Mouse (Mus musculus): ENCODE measurements around the gene Cela3a. TPM values are rescaled to one million over a fixed set of nuclear protein-coding genes. Genes with fewer than 3 reads are reported as not detected.

The Cela3a gene
- polyA plus RNA-seq, 1 experiment from 2014 or later = not detected

DNA sequence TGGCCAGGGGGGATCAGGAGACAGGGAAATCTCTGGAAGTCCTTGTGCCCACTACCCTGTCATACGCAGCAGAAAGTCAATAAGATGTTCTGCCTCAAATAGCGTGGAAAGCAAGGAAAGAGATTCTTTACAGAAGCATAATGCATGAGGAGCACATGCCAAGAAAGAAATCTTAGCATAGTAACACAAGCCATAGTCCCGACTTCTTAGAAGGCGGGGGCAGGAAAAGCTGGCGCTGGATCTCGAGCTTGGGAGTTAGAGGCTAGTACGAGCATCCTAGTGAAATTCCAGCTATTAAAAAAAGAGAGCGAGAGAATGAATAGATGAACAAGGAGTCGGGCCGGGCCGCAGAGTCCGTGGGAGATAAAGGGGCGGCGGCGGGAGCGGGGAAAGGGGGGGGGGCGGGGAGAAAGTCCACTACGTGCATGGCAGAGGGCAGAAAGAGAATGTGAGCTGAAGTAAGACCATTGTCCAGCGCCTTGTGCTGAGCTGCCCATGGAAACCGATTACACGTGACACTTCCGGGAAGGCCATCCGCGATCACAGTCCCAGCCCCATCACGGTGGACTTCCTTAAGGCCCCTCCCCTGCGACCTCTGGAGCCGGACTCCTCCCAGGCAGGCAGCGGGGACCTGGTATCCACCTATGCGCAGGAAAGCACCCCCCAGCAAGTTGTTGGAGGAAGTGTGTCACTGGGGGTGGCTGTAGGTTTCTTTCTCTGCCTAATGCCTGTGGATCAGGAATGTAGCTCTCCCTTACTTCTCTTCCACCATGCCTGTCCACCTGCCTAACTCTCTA is 39.4 kb downstream of the Cela3a start:
- no peak for ATAC-seq (ENCODE audit: low FRiP score, low TSS enrichment)
- H3K9ac ChIP-seq (replicated peaks; ENCODE audit: low read length) = peak overlapping the region; percentile 40
- DNase-seq = peak; percentile 55
- 9% methylated on average over 28 of the region's 29 CpGs for WGBS
- H3K36me3 ChIP-seq (ENCODE audit: control insufficient read depth, insufficient read depth, low read length) = no peaks in the 10 kb centered on the region
- H3K27ac ChIP-seq (replicated peaks; ENCODE audit: low read depth, low read length) = no peak overlapping the region
- H3K4me3 ChIP-seq (replicated peaks; ENCODE audit: low read depth, low read length) = peak overlapping the region; percentile 24
- H3K27me3 ChIP-seq (ENCODE audit: control insufficient read depth, insufficient read depth, low read length) = no peaks in the 10 kb centered on the region
- H3K4me2 ChIP-seq (ENCODE audit: low read length) = peak overlapping the region; percentile 60
- peaks cover 4% of the 10 kb centered on the region; the same call in 1 of the 2 replicates for H3K4me1 ChIP-seq (ENCODE audit: control insufficient read depth, insufficient read depth, low read length)
- H3K9me3 ChIP-seq (ENCODE audit: control insufficient read depth, low read length) = no peaks in the 10 kb centered on the region

DNA sequence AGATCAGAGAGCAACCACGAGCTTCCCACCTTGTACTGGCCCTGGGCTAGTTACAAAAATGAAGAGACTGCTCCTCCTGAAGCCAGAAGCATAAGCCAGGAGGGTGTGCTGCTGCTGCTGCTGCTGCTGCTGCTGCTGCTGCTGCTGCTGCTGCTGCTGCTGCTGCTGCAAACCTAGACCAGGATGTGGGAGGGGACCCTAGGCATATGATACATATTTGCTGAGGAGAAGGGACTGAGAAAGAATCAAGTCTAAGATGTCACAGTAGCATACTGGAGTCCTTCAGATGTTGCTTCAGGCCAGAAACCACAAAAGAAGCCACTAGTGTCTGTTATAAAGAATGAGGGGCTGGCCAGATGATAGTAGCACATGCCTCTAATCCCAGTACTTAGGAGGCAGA is 41.4 kb downstream of the Cela3a start:
- Histone ChIP-seq H3K9ac (replicated peaks; ENCODE audit: low read length) (no peak overlapping the region), H3K4me1 (ENCODE audit: control insufficient read depth, insufficient read depth, low read length) (peaks cover 4% of the 10 kb centered on the region; the same call in 1 of the 2 replicates), H3K27ac (replicated peaks; ENCODE audit: low read depth, low read length) (no peak overlapping the region), H3K36me3 (ENCODE audit: control insufficient read depth, insufficient read depth, low read length) (no peaks in the 10 kb centered on the region), H3K4me3 (replicated peaks; ENCODE audit: low read depth, low read length) (no peak overlapping the region), H3K9me3 (ENCODE audit: control insufficient read depth, low read length) (no peaks in the 10 kb centered on the region), H3K4me2 (ENCODE audit: low read length) (no peak overlapping the region), H3K27me3 (ENCODE audit: control insufficient read depth, insufficient read depth, low read length) (no peaks in the 10 kb centered on the region)
- DNase-seq = no peak
- 12% methylated on average over 1 of the region's 1 CpGs for WGBS
- no peak for ATAC-seq (ENCODE audit: low FRiP score, low TSS enrichment)

DNA sequence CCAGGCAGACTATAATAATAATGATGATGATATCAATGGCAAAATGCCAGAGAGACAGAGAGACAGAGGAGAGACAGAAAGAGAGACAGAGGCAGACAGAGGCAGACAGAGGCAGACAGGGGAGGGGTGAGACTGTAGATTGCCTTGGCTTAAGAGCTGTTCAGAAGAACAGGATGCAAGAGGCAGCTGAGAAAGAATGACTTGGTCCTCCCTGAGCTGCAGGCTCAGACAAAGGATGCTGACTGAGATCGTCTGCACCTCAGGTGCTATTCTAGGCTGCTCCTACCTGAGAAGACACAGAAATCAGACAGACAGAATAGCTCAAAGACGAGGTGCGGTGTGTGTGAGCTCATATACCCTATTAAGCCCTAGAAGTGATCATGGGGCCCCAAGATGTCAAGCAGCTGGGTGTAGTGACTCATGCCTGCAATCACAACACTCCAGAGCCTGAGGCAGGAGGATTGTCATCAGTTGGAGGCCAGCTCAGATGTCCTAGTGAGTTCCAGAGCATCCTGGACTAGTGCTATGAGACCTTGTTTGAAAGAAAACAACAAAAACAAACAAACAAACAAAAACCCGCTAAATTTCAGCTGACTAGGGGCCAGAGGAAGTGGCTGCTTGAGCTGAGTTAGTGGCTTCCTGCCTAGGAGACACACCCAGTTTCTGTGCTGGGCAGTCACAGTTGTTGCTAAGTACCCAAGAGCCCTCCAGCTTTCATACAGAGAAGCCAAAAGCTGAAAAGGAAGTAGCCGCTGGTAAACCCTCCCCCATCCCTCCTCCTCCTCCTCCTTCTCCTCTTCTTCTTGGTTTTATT is 42.1 kb downstream of the Cela3a start:
- DNase-seq = peak; percentile 29
- no peak overlapping the region for H3K9ac ChIP-seq (replicated peaks; ENCODE audit: low read length)
- ATAC-seq (ENCODE audit: low FRiP score, low TSS enrichment) = no peak
- H3K27me3 ChIP-seq (ENCODE audit: control insufficient read depth, insufficient read depth, low read length) = no peaks in the 10 kb centered on the region
- H3K36me3 ChIP-seq (ENCODE audit: control insufficient read depth, insufficient read depth, low read length) = no peaks in the 10 kb centered on the region
- H3K4me3 ChIP-seq (replicated peaks; ENCODE audit: low read depth, low read length) = no peak overlapping the region
- H3K9me3 ChIP-seq (ENCODE audit: control insufficient read depth, low read length) = no peaks in the 10 kb centered on the region
- H3K4me1 ChIP-seq (ENCODE audit: control insufficient read depth, insufficient read depth, low read length) = peaks cover 4% of the 10 kb centered on the region; the same call in 1 of the 2 replicates
- H3K4me2 ChIP-seq (ENCODE audit: low read length) = no peak overlapping the region
- no peak overlapping the region for H3K27ac ChIP-seq (replicated peaks; ENCODE audit: low read depth, low read length)
- WGBS = 48% methylated on average over 5 of the region's 5 CpGs

DNA sequence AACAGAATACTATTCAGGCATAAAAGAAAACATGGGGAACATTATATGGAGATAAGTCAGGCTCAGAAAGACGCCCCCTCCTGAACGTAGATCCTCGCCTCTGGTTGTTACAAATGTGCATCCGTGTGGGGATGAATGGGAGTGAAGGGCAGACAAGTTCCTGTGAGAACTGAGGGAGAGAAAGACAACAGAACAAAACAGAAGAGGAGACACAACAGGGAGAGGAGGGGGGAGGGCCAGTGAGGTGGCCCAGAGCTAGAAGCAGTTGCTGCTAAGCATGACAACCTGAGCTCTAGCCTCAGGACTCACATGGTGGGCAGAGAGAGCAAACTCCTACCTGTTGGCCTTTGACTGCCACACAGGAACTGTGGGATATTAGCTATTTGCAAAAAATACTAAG is 43.5 kb downstream of the Cela3a start:
- Histone ChIP-seq H3K9me3 (ENCODE audit: control insufficient read depth, low read length) (no peaks in the 10 kb centered on the region), H3K4me2 (ENCODE audit: low read length) (no peak overlapping the region), H3K36me3 (ENCODE audit: control insufficient read depth, insufficient read depth, low read length) (no peaks in the 10 kb centered on the region), H3K4me1 (ENCODE audit: control insufficient read depth, insufficient read depth, low read length) (peaks cover 4% of the 10 kb centered on the region; the same call in 1 of the 2 replicates), H3K9ac (replicated peaks; ENCODE audit: low read length) (no peak overlapping the region), H3K4me3 (replicated peaks; ENCODE audit: low read depth, low read length) (no peak overlapping the region), H3K27me3 (ENCODE audit: control insufficient read depth, insufficient read depth, low read length) (no peaks in the 10 kb centered on the region), H3K27ac (replicated peaks; ENCODE audit: low read depth, low read length) (no peak overlapping the region)
- ATAC-seq (ENCODE audit: low FRiP score, low TSS enrichment) (no peak), DNase-seq (no peak)
- WGBS = 83% methylated on average over 4 of the region's 4 CpGs

DNA sequence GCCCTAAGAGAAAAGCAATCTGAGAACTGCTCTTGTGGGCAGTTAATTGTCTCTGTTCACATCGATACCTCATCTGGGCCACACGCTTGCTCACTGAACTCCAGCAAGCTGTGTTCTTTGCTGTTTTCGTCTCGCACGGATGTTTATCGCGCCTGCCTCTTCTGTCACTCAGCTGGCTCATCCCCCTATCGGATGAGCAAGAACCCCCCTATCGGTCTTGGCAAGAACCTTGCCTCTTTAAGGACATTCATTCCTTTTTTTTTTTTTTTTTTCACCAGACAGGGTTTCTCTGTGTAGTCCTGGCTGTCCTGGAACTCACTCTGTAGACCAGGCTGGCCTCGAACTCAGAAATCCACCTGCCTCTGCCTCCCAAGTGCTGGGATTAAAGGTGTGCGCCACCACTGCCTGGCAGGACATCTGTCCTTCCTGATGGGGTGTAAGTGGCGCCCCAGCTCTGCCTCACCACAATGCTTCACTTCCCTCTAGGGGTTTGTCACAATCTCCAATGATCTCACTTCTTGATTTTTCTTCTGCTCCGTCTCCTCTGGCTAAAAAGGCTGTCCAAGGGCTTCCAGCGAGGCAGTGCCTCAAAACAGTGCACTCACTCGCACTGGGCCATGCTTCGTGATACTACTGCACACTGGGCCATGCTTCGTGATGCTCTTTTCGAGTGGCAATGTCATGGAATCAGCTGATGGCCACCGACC is 44.1 kb downstream of the Cela3a start:
- H3K4me3 ChIP-seq (replicated peaks; ENCODE audit: low read depth, low read length) = no peak overlapping the region

DNA sequence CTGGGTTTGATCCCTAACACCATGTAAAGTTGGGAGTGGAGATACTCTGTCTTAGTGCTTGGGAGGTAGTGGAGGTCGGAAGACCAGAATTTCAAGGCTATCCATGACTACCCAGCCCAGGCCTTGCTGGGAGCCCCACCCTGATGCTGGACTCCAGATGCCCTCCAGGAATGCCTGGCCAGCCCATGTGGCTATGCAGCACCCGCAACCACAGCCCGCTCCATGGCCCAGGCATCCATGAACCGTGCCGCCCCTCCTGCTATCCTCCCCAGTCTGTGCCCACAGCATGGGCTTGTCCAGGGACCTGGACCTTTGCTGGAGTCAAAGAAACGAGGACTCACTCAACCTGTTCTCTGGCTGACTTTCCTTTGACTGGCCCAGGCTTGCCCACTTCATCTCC is 44.8 kb downstream of the Cela3a start:
- no peak overlapping the region for H3K9ac ChIP-seq (replicated peaks; ENCODE audit: low read length)
- no peaks in the 10 kb centered on the region for H3K27me3 ChIP-seq (ENCODE audit: control insufficient read depth, insufficient read depth, low read length)
- H3K4me1 ChIP-seq (ENCODE audit: control insufficient read depth, insufficient read depth, low read length) = no peaks in the 10 kb centered on the region
- no peak overlapping the region for H3K27ac ChIP-seq (replicated peaks; ENCODE audit: low read depth, low read length)
- H3K36me3 ChIP-seq (ENCODE audit: control insufficient read depth, insufficient read depth, low read length) = no peaks in the 10 kb centered on the region
- WGBS = 91% methylated on average over 6 of the region's 6 CpGs
- H3K4me3 ChIP-seq (replicated peaks; ENCODE audit: low read depth, low read length) = no peak overlapping the region
- DNase-seq (no peak), ATAC-seq (ENCODE audit: low FRiP score, low TSS enrichment) (no peak)
- H3K9me3 ChIP-seq (ENCODE audit: control insufficient read depth, low read length) = no peaks in the 10 kb centered on the region
- H3K4me2 ChIP-seq (ENCODE audit: low read length) = no peak overlapping the region

More for the DNA sequence above, 44.1 kb downstream of the Cela3a start:
- no peaks in the 10 kb centered on the region for H3K27me3 ChIP-seq (ENCODE audit: control insufficient read depth, insufficient read depth, low read length)
- no peak overlapping the region for H3K27ac ChIP-seq (replicated peaks; ENCODE audit: low read depth, low read length)
- WGBS = 87% methylated on average over 19 of the region's 19 CpGs
- peaks cover 3% of the 10 kb centered on the region; the same call in 1 of the 2 replicates for H3K4me1 ChIP-seq (ENCODE audit: control insufficient read depth, insufficient read depth, low read length)
- ATAC-seq (ENCODE audit: low FRiP score, low TSS enrichment) = no peak
- H3K36me3 ChIP-seq (ENCODE audit: control insufficient read depth, insufficient read depth, low read length) = no peaks in the 10 kb centered on the region
- no peak overlapping the region for H3K9ac ChIP-seq (replicated peaks; ENCODE audit: low read length)
- no peaks in the 10 kb centered on the region for H3K9me3 ChIP-seq (ENCODE audit: control insufficient read depth, low read length)
- DNase-seq = no peak
- H3K4me2 ChIP-seq (ENCODE audit: low read length) = no peak overlapping the region

DNA sequence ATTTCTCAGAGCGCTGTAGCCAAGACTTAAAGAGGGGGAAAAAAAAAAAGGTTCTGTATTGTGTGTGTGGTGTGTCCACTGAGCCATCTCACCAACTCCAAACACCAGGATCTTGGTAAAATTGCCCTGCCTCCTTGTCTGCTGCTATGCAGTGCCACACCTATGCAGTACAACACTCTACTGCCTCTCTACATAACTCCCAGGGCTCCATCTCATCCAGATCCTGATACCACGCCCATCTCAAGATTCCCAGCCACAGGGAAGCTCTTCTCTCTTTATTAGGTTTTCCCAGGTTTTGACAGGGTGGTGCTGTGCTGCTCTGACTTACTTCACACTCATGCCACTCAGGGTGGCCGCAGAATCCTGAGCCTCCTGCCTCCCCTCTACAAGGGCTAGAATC is 48.6 kb downstream of the Cela3a start:
- 71% methylated on average over 3 of the region's 3 CpGs for WGBS
- Histone ChIP-seq H3K4me1 (ENCODE audit: control insufficient read depth, insufficient read depth, low read length) (peaks cover 2% of the 10 kb centered on the region; the same call in 1 of the 2 replicates), H3K36me3 (ENCODE audit: control insufficient read depth, insufficient read depth, low read length) (no peaks in the 10 kb centered on the region), H3K9ac (replicated peaks; ENCODE audit: low read length) (no peak overlapping the region), H3K27me3 (ENCODE audit: control insufficient read depth, insufficient read depth, low read length) (no peaks in the 10 kb centered on the region), H3K4me3 (replicated peaks; ENCODE audit: low read depth, low read length) (no peak overlapping the region), H3K9me3 (ENCODE audit: control insufficient read depth, low read length) (no peaks in the 10 kb centered on the region), H3K27ac (replicated peaks; ENCODE audit: low read depth, low read length) (no peak overlapping the region), H3K4me2 (ENCODE audit: low read length) (no peak overlapping the region)
- ATAC-seq (ENCODE audit: low FRiP score, low TSS enrichment) (no peak), DNase-seq (no peak)

DNA sequence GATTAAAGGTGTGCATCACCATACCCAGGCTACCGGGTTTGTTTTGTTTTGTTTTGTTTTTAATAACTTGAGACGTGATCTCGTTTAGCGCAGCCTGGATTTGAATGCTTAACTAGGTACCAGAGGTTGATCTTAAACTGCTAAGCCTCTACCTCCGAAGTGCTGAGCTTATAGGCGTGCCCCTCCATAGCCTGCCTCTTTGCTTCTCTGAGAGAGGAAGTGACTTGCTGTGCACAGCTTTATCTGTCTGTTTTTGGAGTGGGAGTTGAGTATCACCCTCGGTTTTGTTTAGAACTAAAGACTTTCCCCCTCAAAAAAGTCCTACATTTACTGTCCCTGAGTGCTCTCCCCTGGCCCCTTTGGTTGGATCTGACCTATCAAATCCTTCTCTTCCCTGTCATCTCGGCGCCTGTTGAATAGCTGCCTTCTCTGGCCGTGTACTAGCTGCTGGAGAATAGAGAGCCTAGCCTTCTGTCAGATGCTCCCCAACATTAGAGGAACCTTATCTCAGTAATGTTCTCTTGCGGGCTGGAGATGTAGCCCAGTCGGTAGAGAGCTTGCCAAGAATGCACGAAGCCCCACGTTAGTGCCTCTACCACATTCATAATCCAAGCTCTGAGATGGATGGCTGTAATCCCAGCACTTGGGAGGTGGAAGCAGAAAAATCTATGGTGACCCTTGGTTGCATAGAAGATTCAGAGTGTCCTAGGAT is 51.1 kb downstream of the Cela3a start:
- no peak overlapping the region for H3K9ac ChIP-seq (replicated peaks; ENCODE audit: low read length)
- H3K27ac ChIP-seq (replicated peaks; ENCODE audit: low read depth, low read length) = no peak overlapping the region
- H3K27me3 ChIP-seq (ENCODE audit: control insufficient read depth, insufficient read depth, low read length) = no peaks in the 10 kb centered on the region
- ATAC-seq (ENCODE audit: low FRiP score, low TSS enrichment) (no peak), DNase-seq (no peak)
- H3K4me1 ChIP-seq (ENCODE audit: control insufficient read depth, insufficient read depth, low read length) = peaks cover 26% of the 10 kb centered on the region
- 61% methylated on average over 14 of the region's 14 CpGs for WGBS
- H3K4me2 ChIP-seq (ENCODE audit: low read length) = peak overlapping the region; percentile 33
- H3K9me3 ChIP-seq (ENCODE audit: control insufficient read depth, low read length) = no peaks in the 10 kb centered on the region
- H3K4me3 ChIP-seq (replicated peaks; ENCODE audit: low read depth, low read length) = peak overlapping the region; percentile 94; the same call in 1 of the 2 replicates
- H3K36me3 ChIP-seq (ENCODE audit: control insufficient read depth, insufficient read depth, low read length) = no peaks in the 10 kb centered on the region
